Mouse (Mus musculus) monocyte, adult 5-6 weeks (primary cell): ENCODE measurements around the gene Mrps11. TPM values are rescaled to one million over a fixed set of nuclear protein-coding genes. Genes with fewer than 3 reads are reported as not detected.

Experiments
- total RNA-seq: library from RNA; stranded (forward); fragments of 200-1000, 200-491, 200-594 nt; gene quantifications from 3 replicates; pipeline ENCODE4 v1.2.3, GENCODE M21; 2017

The Mrps11 gene
- total RNA-seq, 1 experiment from 2014 or later = 15.8 TPM

Other genes with a start within 250 kb of the Mrps11 start
- gene Ntrk3, start 45.1 kb upstream of the Mrps11 start, total RNA-seq = 0.21 to 7.4 TPM (median 0.76 TPM) in 3 replicates
- 29.4 to 32.5 TPM (median 29.8 TPM) in 3 replicates for gene Mrpl46, start 412 bp downstream of the Mrps11 start, total RNA-seq
- 7.2 to 12.1 TPM (median 8.7 TPM) in 3 replicates for gene Det1, start 64.1 kb downstream of the Mrps11 start, total RNA-seq
- 30.6 to 58.9 TPM (median 31.2 TPM) in 3 replicates for gene Aen, start 112.7 kb downstream of the Mrps11 start, total RNA-seq
- 25.2 to 43.8 TPM (median 37.3 TPM) in 3 replicates for gene Isg20, start 130.3 kb downstream of the Mrps11 start, total RNA-seq